Mouse (Mus musculus) gastrocnemius, postnatal 14 days (tissue): ENCODE measurements around the gene Apba1. TPM values are rescaled to one million over a fixed set of nuclear protein-coding genes. Genes with fewer than 3 reads are reported as not detected.

Source experiments
- total RNA-seq, 2 experiments: library from RNA; stranded (reverse); gene quantifications; 2 replicates each; pipeline ENCODE4 v1.2.3; 2021

Apba1 gene
- total RNA-seq, 2 experiments from 2014 or later = 1.6 to 3.0 TPM

Other genes with a start within 250 kb of the Apba1 start
- gene 1700028P14Rik, start 106.1 kb upstream of the Apba1 start, total RNA-seq = not detected
- gene Ptar1, start 71.5 kb upstream of the Apba1 start, total RNA-seq = 10 to 100 TPM; 13.8 to 18.4 TPM